Mouse (Mus musculus): ENCODE results near the gene St3gal3. TPM values are rescaled to one million over a fixed set of nuclear protein-coding genes. Genes with fewer than 3 reads are reported as not detected.

St3gal3 gene
- polyA plus RNA-seq, 1 experiment, result 19.7 TPM

- TF ChIP-seq GATA1 (IDR thresholded peaks at IDR 0.05; ENCODE audit: low read length), result peak; percentile 63
These were observed 205.9 kb downstream of the St3gal3 start for GRCm38 (mm10) chr4:117928699-117929241.

- TF ChIP-seq GATA1 (IDR thresholded peaks at IDR 0.05; ENCODE audit: low read length), result no peak
These were observed 206.5 kb downstream of the St3gal3 start for GRCm38 (mm10) chr4:117928234-117928633.

- TF ChIP-seq GATA1 (IDR thresholded peaks at IDR 0.05; ENCODE audit: low read length), result no peak
These were observed 207.9 kb downstream of the St3gal3 start for GRCm38 (mm10) chr4:117926545-117927482.

- TF ChIP-seq GATA1 (IDR thresholded peaks at IDR 0.05; ENCODE audit: low read length), result no peak
These were observed 209.8 kb downstream of the St3gal3 start for GRCm38 (mm10) chr4:117924916-117925315.

- TF ChIP-seq GATA1 (IDR thresholded peaks at IDR 0.05; ENCODE audit: low read length), result no peak
These were observed 211.3 kb downstream of the St3gal3 start for GRCm38 (mm10) chr4:117923450-117923849.

GRCm38 (mm10) chr4:117921358-117921757 is 213.4 kb downstream of the St3gal3 start:
- TF ChIP-seq GATA1 (IDR thresholded peaks at IDR 0.05; ENCODE audit: low read length), result peak; percentile 55

GRCm38 (mm10) chr4:117918762-117919161 is 216.0 kb downstream of the St3gal3 start:
- TF ChIP-seq GATA1 (IDR thresholded peaks at IDR 0.05; ENCODE audit: low read length), result no peak

- TF ChIP-seq GATA1 (IDR thresholded peaks at IDR 0.05; ENCODE audit: low read length), result no peak
These were observed 216.5 kb downstream of the St3gal3 start for GRCm38 (mm10) chr4:117918261-117918660.

GRCm38 (mm10) chr4:117917847-117918246 is 216.9 kb downstream of the St3gal3 start:
- no peak for TF ChIP-seq GATA1 (IDR thresholded peaks at IDR 0.05; ENCODE audit: low read length)

- no peak for TF ChIP-seq GATA1 (IDR thresholded peaks at IDR 0.05; ENCODE audit: low read length)
These were observed 217.3 kb downstream of the St3gal3 start for GRCm38 (mm10) chr4:117917402-117917801.

- TF ChIP-seq GATA1 (IDR thresholded peaks at IDR 0.05; ENCODE audit: low read length), result no peak
These were observed 218.3 kb downstream of the St3gal3 start for GRCm38 (mm10) chr4:117916386-117916785.

GRCm38 (mm10) chr4:117915489-117916105 is 219.1 kb downstream of the St3gal3 start:
- TF ChIP-seq GATA1 (IDR thresholded peaks at IDR 0.05; ENCODE audit: low read length), result no peak

GRCm38 (mm10) chr4:117914591-117915442 is 219.9 kb downstream of the St3gal3 start, which contains the start of gene Ipo13:
Gene Ipo13, minus strand, starts transcription at chr4:117914999.
- no peak for TF ChIP-seq GATA1 (IDR thresholded peaks at IDR 0.05; ENCODE audit: low read length)

GRCm38 (mm10) chr4:117914031-117914430 is 220.7 kb downstream of the St3gal3 start:
- TF ChIP-seq GATA1 (IDR thresholded peaks at IDR 0.05; ENCODE audit: low read length), result no peak

- no peak for TF ChIP-seq GATA1 (IDR thresholded peaks at IDR 0.05; ENCODE audit: low read length)
These were observed 221.3 kb downstream of the St3gal3 start for GRCm38 (mm10) chr4:117913421-117913820.
